Mouse (Mus musculus): ENCODE data around the gene Rufy1. TPM values are rescaled to one million over a fixed set of nuclear protein-coding genes. Genes with fewer than 3 reads are reported as not detected.

Rufy1 gene
- 25.6 and 28.9 TPM in 2 replicates for polyA plus RNA-seq (2015; fragmentation: Nextera tagmentation; extraction: Ambion mirVana)

DNA sequence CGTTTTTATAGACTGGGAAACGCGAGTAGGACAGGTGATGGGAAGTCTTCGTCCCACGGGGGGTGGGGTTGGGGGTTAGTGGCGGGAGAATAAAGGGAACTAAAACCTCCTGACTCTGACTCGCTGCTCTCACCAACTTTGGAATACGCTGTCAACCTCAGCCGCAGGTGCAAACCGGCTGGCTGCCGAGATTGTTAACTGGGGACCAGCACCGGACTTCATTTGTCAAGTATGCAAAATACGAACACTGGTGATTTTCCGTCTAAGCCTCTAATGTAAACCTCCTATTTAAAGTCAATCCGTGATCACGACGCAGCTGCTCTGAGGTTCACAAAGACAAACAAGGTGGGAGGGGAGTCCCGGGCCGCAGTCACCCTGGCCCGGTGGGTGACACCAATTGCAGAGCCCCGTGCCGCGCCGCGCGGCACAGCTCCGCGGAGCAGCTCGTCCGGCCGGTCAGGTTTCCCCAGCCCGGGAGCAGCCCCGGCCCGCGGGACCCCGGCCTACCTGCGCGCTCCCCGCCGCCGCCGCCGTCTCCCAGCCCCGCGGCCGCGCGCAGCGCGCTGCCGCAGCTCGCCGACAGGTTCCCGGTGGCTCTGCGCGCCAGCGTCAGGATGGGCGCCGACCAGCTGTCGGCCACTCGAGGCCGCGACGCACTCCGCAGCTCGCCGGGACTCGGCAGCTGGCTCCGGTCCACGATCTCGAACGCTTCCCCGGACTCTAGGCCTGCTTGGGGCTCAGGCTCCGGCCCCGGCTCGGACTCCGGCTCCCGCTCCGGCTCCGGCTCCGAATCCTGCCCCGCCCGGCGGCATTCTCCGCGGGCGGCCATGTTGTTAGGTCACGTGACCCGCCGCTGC, at the start of gene Rufy1:
Gene Rufy1 (minus strand): TSS at position 849 of the 857 bp plus-strand sequence.
- peak; percentile 79 for ATAC-seq (replicated peaks; ENCODE audit: insufficient number of reproducible peaks, insufficient read depth, low FRiP score, low read depth)
- Histone ChIP-seq H3K4me2 (peak within 1 kb of the TSS; percentile 76), H3K27me3 (no peaks in the 10 kb centered on the region), H3K4me3 (peak within 1 kb of the TSS; percentile 70), H3K36me3 (no peaks in the 10 kb centered on the region), H3K9me3 (replicated peaks) (no peaks in the 10 kb centered on the region), H3K4me1 (replicated peaks) (peaks cover 8% of the 10 kb centered on the region), H3K27ac (peak within 1 kb of the TSS; percentile 95), H3K9ac (peak within 1 kb of the TSS; percentile 85)
- WGBS, result under 1% methylated on average over 90 of the region's 90 CpGs

- Histone ChIP-seq H3K4me1 (replicated peaks) (peaks cover 13% of the 10 kb centered on the region), H3K27ac (no peak overlapping the region), H3K4me2 (no peak overlapping the region), H3K4me3 (no peak overlapping the region), H3K27me3 (0 out of 2 replicates have a peak, but pooled peaks cover 3% of the 10 kb centered on the region), H3K9me3 (replicated peaks) (no peaks in the 10 kb centered on the region), H3K9ac (no peak overlapping the region), H3K36me3 (no peaks in the 10 kb centered on the region)
- 86% methylated on average over 2 of the region's 2 CpGs for WGBS
- ATAC-seq (replicated peaks; ENCODE audit: insufficient number of reproducible peaks, insufficient read depth, low FRiP score, low read depth), result no peak
Observed at GRCm38 (mm10) chr11:50478072-50478471, 47.1 kb upstream of the Rufy1 start.

- ATAC-seq (replicated peaks; ENCODE audit: insufficient number of reproducible peaks, insufficient read depth, low FRiP score, low read depth), result no peak
- Histone ChIP-seq H3K9ac (no peak overlapping the region), H3K36me3 (no peaks in the 10 kb centered on the region), H3K9me3 (replicated peaks) (no peaks in the 10 kb centered on the region), H3K4me3 (no peak overlapping the region), H3K27ac (peak overlapping the region; percentile 58), H3K4me1 (replicated peaks) (peaks cover 13% of the 10 kb centered on the region), H3K4me2 (peak overlapping the region; percentile 41), H3K27me3 (0 out of 2 replicates have a peak, but pooled peaks cover 3% of the 10 kb centered on the region)
- 50% methylated on average over 11 of the region's 11 CpGs for WGBS
Observed at GRCm38 (mm10) chr11:50477486-50478070, 46.7 kb upstream of the Rufy1 start.

GRCm38 (mm10) chr11:50476971-50477370, 46.0 kb upstream of the Rufy1 start:
- Histone ChIP-seq H3K27me3 (0 out of 2 replicates have a peak, but pooled peaks cover 3% of the 10 kb centered on the region), H3K4me1 (replicated peaks) (peaks cover 13% of the 10 kb centered on the region), H3K4me3 (no peak overlapping the region), H3K27ac (peak overlapping the region; percentile 58), H3K9me3 (replicated peaks) (no peaks in the 10 kb centered on the region), H3K36me3 (no peaks in the 10 kb centered on the region), H3K4me2 (peak overlapping the region; percentile 41), H3K9ac (no peak overlapping the region)
- WGBS, result 15% methylated on average over 6 of the region's 6 CpGs
- ATAC-seq (replicated peaks; ENCODE audit: insufficient number of reproducible peaks, insufficient read depth, low FRiP score, low read depth), result peak; percentile 88; the same call in 1 of the 2 replicates

DNA sequence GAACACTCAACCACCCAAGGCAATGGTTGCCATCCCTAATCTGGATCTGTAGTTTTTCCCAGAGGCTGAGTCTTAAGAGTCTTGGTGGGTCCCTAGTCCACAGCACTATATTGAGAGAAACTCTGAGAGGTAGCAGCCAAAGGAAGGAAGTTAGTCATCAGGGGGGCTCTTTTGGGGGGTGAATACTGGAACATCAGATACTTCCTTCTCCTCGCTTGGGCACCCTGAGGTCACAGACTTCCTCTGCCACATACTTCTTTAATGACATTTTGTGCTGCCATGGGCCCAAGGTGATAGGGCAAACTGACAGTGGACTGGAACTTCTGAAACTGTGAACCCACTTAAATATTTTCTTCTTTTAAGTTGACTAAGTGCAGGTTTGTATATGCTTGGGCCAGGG, 43.0 kb upstream of the Rufy1 start:
- Histone ChIP-seq H3K4me1 (replicated peaks) (peaks cover 13% of the 10 kb centered on the region), H3K9ac (no peak overlapping the region), H3K4me2 (no peak overlapping the region), H3K9me3 (replicated peaks) (peaks cover 11% of the 10 kb centered on the region), H3K4me3 (no peak overlapping the region), H3K27ac (no peak overlapping the region), H3K36me3 (no peaks in the 10 kb centered on the region), H3K27me3 (no peaks in the 10 kb centered on the region)
- no peak for ATAC-seq (replicated peaks; ENCODE audit: insufficient number of reproducible peaks, insufficient read depth, low FRiP score, low read depth)
- WGBS, result 58% methylated on average over 1 of the region's 1 CpGs

DNA sequence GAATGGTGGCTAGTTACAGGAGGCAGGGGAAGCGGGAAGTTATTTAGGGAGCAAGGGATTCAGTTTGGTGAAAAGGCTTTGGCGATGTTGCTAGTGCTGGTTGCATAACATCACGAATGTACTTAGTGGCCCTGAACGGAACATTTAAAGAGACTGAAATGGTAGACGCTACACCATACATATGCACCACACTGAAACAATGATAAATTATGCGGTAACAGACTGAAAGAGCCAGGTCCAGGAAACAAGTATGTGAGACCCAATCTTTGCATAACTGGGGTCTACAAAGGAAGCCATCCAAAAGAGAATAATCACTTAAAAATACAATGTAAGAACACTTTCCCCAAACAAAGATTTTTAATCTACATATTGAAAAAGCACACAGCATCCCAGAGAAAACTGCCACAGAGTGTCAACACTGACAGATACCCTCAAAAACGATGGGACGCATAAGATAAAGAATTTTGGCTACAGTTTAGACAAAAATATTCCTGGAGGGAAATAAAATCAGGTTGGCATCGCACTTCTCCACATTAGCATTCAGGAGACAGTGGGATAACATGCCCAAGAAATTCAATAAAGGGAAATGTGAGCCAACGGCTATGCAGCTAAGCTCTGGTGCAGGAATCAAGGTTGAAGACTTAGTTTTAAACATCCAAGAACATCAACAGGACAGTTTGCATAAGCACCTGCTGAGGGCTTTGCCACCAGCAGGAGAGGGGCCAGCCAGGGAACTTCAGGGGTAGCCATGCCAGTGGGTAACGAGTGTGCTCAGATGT, 41.4 kb upstream of the Rufy1 start:
- 85% methylated on average over 11 of the region's 11 CpGs for WGBS
- ATAC-seq (replicated peaks; ENCODE audit: insufficient number of reproducible peaks, insufficient read depth, low FRiP score, low read depth), result no peak
- Histone ChIP-seq H3K36me3 (no peaks in the 10 kb centered on the region), H3K4me3 (no peak overlapping the region), H3K27me3 (no peaks in the 10 kb centered on the region), H3K27ac (no peak overlapping the region), H3K9ac (no peak overlapping the region), H3K9me3 (replicated peaks) (peaks cover 11% of the 10 kb centered on the region), H3K4me2 (no peak overlapping the region), H3K4me1 (replicated peaks) (peaks cover 10% of the 10 kb centered on the region)

- no peak overlapping the region for H3K4me2 ChIP-seq
- H3K4me3 ChIP-seq, result no peak overlapping the region
- no peaks in the 10 kb centered on the region for H3K9me3 ChIP-seq (replicated peaks)
- no peak overlapping the region for H3K27ac ChIP-seq
- WGBS, result 65% methylated on average over 7 of the region's 7 CpGs
- H3K9ac ChIP-seq, result no peak overlapping the region
- H3K4me1 ChIP-seq (replicated peaks), result peaks cover 10% of the 10 kb centered on the region
- H3K27me3 ChIP-seq, result peaks cover 3% of the 10 kb centered on the region; the same call in 1 of the 2 replicates
- no peak for ATAC-seq (replicated peaks; ENCODE audit: insufficient number of reproducible peaks, insufficient read depth, low FRiP score, low read depth)
- H3K36me3 ChIP-seq, result no peaks in the 10 kb centered on the region
Observed at GRCm38 (mm10) chr11:50461481-50461880, 30.6 kb upstream of the Rufy1 start.

GRCm38 (mm10) chr11:50459250-50459649, 28.3 kb upstream of the Rufy1 start:
- 79% methylated on average over 2 of the region's 2 CpGs for WGBS
- Histone ChIP-seq H3K36me3 (no peaks in the 10 kb centered on the region), H3K9ac (no peak overlapping the region), H3K27me3 (peaks cover 3% of the 10 kb centered on the region; the same call in 1 of the 2 replicates), H3K4me3 (no peak overlapping the region), H3K4me2 (no peak overlapping the region), H3K9me3 (replicated peaks) (no peaks in the 10 kb centered on the region), H3K27ac (no peak overlapping the region), H3K4me1 (replicated peaks) (peaks cover 10% of the 10 kb centered on the region)
- ATAC-seq (replicated peaks; ENCODE audit: insufficient number of reproducible peaks, insufficient read depth, low FRiP score, low read depth), result no peak

DNA sequence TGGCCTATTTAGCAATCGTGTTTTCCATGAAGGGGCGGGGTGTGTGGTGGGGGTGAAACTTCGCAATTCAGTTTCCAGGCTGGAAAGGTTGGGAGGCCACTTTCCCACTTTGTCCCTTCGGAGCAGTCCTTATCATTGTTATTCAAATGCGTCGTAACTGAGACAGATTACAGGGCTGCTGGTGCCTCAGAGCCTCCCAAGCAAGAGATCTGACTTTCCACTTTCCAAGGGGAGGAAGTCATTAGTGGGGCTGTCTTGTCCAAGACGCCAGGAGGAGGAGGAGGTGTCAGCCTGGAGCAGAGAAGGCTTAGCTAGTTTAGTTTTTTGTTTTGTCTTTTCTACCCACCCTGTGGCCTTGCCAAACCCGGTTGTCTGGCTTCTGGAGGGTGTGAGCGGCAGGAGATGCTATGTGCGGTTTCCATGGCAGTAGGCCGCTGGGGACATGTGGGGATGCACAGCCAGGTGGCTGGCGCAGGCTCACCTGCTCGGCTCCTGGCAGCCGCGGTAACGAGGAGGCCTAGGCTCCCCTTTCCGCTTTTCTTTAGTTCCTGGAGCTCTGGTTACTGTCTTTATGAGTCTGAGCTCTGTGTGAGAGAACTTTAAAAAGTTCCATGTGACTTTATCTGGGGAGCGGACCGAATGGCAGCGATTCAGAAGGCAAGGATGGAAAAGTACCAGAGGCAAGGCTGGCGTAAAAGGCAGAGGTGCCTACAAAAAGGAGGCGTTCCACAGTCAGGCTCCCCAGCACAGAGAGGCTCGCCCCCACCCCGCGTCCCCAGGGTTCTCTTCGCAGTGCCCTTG, 26.4 kb upstream of the Rufy1 start:
- H3K4me3 ChIP-seq, result peak overlapping the region; percentile 23
- peaks cover 10% of the 10 kb centered on the region for H3K4me1 ChIP-seq (replicated peaks)
- H3K27ac ChIP-seq, result peak overlapping the region; percentile 31; the same call in 1 of the 2 replicates
- H3K36me3 ChIP-seq, result no peaks in the 10 kb centered on the region
- no peak overlapping the region for H3K9ac ChIP-seq
- H3K4me2 ChIP-seq, result peak overlapping the region; percentile 55
- ATAC-seq (replicated peaks; ENCODE audit: insufficient number of reproducible peaks, insufficient read depth, low FRiP score, low read depth), result 0 out of 2 replicates have a peak, but pooled peaks have one; percentile 35
- H3K9me3 ChIP-seq (replicated peaks), result no peaks in the 10 kb centered on the region
- H3K27me3 ChIP-seq, result peaks cover 3% of the 10 kb centered on the region; the same call in 1 of the 2 replicates
- 8% methylated on average over 26 of the region's 26 CpGs for WGBS

DNA sequence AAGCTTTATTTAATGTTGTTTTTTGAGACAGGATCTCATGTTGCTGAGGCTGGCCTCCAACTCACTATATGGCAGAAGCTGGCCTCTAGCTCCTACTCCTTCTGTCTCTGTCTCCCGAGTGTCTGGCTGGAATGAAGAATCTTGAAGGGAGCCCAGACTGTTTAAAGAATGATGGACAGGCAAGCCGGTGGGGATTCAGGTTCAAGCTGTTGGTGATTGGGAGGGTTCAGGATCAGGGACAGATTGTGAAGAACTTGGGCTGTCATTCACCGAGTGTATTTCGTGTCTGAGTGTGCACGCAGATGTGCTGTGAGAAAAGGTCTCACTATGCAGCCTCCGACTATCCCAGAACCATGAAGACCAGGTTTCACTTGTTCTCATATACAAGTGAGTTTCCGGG, 25.5 kb upstream of the Rufy1 start:
- Histone ChIP-seq H3K4me3 (no peak overlapping the region), H3K9ac (no peak overlapping the region), H3K27me3 (peaks cover 3% of the 10 kb centered on the region; the same call in 1 of the 2 replicates), H3K9me3 (replicated peaks) (no peaks in the 10 kb centered on the region), H3K36me3 (no peaks in the 10 kb centered on the region), H3K4me1 (replicated peaks) (peaks cover 10% of the 10 kb centered on the region), H3K27ac (no peak overlapping the region), H3K4me2 (no peak overlapping the region)
- WGBS, result 52% methylated on average over 7 of the region's 7 CpGs
- no peak for ATAC-seq (replicated peaks; ENCODE audit: insufficient number of reproducible peaks, insufficient read depth, low FRiP score, low read depth)

All from heart, embryonic 15.5 days (tissue).